Mouse (Mus musculus): Measurements from ENCODE around the gene Col5a1.

The Col5a1 gene

DNA sequence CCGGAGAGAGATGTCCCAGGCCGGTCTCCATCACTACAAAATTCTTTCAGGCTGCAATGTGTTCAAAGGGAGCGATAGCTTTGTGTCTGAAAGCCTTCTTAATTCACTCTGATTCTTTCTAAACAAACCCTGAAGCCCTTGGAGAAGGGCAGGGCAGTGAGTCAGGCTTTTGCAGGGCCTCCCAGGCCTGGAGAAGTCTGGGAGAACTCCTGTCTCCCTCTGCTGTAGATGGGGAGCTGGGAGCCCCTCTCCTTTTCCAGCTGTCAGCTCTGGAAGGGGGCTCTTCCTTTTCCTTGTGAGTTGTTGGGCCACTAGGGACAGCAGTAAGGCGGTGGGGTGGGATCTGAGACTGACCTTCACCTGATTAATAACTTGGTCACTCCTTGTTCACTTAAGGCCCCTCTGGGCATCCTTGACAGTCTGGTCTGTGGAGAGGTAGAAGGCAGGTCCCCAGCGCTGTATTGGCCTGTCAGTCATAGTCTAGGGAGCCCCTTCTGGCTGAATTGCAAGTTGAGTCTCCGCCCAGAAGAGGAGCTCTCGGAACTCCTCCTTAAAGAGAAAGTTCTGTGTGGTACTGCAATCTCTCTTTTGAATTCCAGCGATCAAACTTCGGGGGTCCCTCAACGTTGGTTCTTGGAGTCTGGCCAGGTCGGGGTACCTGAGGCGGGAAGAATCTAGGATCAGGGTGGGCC is 623 bp upstream of the Col5a1 start:
- DNase-seq (ENCODE audit: low spot score), result peak; percentile 53

DNA sequence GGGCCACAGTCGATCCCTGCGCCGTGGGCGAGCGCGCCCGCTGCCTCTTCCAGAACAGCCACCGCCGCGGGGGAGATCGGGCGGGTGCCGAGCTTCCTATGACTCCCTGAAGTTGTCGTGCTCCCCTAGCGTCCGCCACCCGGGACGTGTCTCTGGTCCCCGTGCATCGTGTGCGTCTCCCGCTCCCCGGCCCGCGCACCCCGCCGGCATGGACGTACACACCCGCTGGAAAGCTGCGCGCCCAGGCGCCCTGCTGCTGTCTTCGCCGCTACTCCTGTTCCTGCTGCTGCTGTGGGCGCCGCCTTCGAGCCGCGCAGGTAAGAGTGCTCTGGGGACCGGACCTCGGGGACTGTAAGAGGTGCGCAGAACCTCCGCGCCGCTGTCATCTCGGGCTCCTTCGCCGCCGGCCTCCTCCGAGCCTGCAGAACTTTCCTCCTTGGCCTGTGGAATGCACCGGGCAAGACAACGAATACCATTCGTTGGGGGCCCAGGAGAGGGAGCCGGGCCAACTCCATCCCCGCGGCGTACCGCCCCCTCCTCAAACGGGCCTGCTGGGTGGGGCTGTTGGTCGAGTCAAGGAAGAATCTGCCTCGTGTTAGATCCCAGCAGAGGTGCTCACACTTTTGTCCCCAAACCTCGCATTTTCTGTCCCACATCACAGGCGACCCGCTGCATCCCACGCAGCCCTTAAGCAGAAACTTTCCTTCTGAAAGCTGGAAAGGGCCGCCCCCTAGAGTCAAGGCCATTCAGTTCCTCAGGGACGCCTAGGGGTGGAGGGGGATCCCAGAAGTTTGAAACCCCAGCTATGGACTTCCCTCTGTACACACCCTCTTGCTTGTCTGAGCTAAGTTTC is 609 bp downstream of the Col5a1 start:
- peak; percentile 66 for DNase-seq (ENCODE audit: low spot score)

DNA sequence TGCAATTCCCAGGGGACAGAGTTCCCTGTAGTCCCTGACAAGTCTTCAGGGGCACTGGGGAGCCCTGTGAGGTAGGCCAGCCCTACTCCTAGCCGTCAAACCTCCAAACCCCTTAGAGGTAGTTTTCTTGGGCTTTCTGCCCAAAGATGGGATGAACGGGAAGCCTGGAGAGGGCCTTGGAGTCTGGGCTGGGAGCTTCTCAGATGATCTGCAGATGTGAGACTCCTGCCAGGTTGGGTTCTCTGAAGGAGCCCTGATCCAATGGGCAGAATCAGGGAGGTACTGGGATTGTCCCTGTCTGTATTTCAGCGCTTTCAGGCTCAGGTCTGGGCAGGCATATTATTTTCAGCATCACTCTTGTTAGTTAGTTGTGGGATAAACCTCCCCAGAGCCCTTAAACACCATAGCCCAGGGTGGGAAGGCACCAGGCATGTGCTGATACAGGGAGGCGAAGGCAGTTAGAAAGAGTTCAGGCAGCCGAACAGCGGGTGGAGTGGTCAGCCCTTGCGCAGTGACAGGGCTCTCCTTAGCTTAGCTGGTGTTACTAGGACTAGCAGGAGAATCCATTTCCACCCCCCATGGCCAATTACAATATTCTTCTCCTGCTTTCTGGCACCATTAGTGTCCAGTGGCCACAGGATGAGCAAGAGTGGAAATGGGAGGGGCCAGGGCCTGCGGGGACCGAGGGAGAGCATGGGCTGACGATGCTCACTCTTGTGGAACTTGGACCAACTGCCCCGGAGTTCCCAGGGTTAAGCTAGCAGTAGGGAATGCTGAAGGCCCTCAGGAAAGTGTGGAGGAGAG is 1.4 kb downstream of the Col5a1 start:
- DNase-seq (ENCODE audit: low spot score), result peak; percentile 54

DNA sequence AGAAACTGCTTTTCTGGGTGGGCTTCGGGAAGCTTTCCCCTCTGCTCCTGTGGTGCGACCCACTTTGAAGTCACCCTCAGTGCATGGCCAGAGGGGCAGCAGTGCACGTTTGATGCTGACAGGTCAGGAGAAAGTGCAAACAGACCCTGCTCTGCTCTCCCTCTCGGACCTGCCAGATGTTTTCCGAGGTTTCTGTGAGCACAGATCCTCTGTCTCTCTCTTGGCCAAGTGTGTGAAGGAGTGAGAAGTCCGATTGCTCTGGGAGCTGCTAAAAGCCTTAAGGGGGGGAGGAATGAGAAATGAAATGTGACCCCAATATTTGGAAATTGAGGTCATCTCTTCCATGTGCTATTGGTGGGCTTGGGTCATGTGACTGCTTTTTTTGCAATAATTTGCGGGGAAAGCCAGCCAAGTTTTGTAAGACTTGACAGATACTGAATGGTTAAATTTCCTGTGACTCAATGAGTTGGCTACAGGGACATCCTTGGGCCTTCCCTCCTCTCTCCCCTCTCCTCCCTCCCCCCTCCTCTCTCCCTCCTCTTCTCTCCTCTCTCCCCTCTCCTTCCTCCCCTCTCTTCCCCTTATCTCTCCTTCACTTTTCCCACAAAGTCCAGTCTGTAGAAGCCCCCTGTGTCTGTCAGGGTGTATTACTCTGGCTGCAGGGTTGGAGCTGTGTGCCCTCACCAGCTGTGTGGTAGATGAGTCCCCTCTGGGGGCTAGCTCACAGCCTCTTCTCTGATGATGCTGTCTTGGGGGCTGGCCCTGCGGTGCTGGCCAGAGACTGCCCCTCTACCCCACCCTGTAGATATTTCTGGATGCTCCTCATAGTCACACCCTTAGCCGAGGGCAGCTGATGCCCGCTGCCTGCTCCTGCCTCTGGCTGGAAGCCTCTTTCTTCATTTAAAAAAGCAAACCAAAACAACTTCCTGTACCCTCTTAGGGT is 2.6 kb downstream of the Col5a1 start:
- no peak for DNase-seq (ENCODE audit: low spot score)

DNA sequence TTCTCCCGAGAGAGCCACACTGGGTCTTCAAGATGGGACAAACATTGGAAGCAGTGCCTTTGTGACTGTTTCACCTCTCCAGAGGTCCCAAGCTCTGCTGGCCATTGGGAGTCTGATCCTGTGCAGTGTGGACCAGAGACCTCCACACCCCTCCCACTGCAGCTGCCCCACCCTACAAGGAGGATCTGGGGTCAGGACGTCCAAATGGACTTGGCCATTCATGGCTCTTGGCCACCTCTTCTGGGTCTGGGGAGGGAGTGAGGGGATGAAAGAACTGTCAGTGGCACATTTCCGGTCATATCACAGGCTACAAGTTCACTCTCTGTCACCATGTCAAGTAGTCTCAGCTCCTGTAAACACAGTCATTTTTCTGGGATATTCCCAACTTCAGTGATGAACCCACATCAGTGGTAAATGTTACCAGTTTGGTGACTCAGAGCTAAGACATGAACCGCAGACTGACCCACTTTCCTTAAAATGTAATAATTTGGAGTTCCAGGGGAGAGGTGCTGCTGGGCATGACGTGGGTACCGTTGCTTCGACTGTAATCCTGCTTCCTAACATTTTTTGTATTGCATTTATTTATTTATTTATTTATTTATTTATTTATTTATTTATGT is 5.8 kb downstream of the Col5a1 start:
- no peak for DNase-seq (ENCODE audit: low spot score)

DNA sequence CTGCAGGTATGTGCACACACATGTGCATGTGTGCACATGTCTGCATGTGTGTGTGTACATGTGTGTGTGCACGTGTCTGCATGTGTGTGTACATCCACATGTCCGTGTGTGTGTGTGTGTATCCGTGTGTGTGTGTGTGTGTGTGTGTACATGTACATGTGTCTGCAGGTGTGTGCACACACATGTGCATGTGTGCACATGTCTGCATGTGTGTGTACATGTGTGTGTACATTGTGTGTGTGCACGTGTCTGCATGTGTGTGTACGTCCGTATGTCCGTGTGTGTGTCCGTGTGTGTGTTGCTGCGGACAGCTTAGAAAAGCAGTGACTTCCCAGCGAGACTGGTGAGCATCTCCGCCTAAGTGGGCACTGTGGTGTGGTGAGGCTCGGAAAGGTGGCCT is 6.8 kb downstream of the Col5a1 start:
- DNase-seq (ENCODE audit: low spot score), result no peak

DNA sequence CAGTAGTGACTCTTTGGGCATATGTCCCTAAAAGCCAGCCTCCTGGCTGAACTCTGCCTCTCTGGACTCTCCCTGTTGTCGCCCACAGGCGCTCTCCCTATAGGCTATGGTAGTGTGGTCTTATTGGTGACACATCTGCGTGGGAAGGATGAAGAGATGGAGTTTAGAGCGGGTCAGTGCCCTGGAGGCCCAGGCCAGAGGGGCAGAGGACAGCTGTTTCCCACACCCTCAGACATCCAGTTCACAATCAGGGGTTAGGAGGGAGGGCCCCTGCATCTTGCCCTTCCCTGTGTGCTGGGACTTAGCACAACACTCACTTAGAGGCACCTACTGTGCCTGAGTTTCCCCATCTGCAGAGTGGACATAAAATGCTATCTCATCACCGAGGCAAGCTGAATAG is 8.8 kb downstream of the Col5a1 start:
- DNase-seq (ENCODE audit: low spot score), result no peak

DNA sequence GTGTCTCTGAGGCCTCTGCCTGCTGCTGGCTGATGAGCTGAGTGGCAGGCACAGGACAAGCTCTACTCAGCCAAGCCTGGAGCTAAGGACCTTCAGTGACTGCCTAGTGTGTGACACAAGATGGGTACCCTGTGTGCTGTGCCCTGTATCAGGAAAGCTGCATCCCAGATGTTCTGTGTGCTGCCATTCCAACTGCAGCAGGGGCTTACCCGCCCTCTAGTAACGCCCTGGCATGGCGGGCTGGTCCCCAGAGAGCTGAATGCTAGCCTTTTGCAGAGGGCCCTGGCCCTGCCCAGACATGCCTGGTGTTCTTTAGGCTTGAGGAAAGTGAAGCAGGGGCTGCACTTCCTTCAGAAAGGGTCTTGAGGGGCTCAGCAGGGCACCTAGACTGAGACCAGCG is 9.4 kb downstream of the Col5a1 start:
- DNase-seq (ENCODE audit: low spot score), result no peak

DNA sequence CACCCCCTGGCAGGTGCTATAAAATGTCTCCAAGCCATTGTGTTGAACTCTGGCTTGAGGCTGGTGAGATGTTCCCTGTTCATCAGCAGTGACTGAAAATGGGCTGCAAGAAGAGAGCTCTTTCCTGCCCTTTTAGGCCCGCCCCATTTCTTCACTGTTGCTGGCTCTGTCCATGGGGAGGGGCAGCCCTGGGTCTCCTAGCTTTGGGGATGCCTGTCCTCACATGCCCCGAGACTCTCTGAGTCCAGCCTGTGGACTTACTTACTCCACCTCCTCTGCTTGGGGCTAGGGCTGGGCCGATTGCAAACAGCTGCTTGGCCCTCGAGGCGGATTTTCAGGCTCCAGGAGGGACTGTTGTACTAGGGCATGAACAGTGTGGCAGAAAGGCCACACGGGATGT is 10.9 kb downstream of the Col5a1 start:
- peak; percentile 50 for DNase-seq (ENCODE audit: low spot score)

DNA sequence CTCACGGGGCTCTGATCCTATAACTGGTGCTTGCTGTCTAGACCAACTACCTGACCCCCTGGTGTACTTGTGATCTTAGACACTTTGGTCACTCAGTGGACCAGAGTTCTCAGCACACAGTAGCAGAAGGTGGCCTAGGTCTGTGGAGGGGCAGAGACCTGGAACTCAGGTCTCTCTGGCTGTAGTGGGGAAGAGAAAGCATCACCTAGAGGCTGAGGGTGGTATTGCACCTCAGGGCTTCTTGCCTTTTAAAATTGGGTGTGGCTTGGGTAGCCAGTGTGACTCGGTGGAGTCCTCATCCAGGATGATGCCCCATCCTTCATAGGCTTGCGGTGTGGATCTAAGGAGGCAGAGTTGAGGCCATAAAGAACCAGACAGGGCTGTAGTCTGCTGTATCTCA is 13.7 kb downstream of the Col5a1 start:
- peak; percentile 71 for DNase-seq (ENCODE audit: low spot score)

DNA sequence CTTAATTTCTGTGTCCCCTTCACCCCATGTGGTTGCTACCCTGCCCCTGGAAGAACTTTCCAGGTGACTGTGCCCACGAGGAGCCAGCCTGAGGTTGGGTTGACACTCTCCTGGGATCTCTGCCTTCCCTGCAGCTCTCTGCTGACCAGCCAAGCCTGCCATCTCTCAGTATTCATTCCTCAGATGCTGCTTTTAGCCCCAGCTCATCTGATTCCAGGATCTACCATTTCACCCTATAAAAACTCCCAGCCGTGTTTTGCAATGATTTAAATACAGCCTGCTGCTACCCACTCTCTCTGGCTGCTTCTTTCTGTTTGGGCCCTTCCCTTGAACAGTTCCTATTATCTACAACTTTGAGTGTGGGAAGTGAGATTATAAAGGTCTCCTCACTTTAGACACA is 14.9 kb downstream of the Col5a1 start:
- DNase-seq (ENCODE audit: low spot score), result no peak

DNA sequence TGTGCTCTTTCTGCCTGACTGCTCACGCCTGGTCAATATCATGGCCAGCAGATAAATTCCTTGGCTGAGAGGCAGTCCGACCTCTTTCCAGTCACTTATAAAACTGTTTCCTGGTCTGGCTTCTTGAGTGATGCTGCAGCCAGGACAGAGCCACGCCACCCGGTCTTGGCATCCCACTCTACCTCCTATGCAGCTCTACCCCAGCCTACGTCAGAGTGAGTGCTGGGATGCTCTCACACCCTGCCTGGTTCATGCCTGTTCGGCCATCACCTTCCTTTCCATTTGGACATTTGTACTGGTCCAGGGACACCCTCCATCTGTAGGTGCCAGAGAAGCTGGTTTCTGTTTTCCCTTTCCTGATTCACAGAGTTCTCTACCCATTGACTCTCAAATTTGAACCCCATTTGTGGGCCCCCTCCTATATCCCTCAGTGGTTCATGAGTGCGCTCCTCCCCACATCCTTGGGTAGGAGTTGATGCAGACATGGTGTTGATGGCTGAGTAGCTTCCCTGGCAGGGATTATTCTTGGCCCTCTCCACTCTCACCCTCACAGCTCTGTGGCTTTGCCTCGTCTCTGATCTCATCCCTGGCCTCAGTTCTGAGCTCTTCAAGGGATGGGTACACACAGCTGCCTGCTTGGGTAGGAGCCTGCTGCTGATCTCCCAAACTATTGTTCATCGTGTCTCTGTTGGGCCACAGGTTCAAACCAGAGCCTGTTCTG is 15.5 kb downstream of the Col5a1 start:
- DNase-seq (ENCODE audit: low spot score), result no peak

DNA sequence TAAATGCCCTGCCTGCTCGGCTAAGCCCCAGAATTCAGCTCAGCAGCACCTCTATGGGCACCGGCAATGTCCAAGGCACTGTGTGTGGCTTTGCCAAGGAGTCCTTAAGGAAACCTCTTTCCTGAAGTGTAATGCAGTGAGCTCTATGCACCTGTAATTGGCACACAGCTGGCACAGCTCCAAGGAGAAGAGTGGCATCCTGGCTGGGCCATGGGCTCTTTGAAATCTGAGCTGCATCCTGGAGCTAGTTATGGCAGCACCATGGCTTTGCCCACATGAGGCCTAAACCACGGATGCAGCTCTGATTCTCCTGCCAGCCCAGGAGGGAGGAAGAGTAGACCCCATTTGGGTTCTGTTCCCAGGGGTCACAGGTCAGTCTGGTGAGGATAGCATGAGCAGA is 16.1 kb downstream of the Col5a1 start:
- no peak for DNase-seq (ENCODE audit: low spot score)

DNA sequence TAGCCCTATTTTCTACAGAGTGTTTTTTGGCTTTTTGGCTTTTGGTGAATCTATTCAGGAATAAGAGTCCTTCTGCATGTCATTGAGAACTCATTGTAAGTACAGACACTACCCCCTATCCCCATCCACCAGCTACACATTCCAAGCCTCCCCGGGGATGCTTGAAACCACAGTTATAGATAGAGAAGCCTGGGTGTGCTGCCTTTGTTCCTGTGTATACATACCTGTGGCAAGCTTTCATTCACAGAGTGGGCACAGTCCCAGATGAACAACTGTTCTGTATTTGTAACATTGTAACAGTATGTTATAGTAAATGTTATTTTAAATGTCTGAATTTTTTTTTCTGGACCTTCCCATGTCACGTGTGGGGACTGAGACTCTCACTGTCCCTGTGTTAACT is 19.2 kb downstream of the Col5a1 start:
- no peak for DNase-seq (ENCODE audit: low spot score)

DNA sequence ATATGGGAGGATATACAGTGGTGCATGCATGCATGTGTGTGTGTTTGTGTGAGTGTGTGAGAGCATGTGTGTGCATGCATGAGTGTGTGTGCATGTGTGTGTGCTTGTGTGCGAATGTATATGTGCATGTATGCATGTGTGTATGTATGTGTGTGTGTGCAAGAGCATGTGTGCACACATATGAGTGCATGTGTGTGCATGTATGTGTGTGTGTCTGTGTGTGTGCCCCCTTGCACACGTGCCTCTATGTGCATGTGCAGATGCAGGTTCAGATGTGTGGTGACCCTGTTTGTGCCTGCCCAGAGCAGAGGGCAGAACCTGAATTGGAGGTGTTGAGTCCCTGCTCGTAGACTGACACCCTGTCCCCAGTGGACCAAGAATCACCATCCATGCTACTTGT is 24.3 kb downstream of the Col5a1 start:
- DNase-seq (ENCODE audit: low spot score), result no peak

DNA sequence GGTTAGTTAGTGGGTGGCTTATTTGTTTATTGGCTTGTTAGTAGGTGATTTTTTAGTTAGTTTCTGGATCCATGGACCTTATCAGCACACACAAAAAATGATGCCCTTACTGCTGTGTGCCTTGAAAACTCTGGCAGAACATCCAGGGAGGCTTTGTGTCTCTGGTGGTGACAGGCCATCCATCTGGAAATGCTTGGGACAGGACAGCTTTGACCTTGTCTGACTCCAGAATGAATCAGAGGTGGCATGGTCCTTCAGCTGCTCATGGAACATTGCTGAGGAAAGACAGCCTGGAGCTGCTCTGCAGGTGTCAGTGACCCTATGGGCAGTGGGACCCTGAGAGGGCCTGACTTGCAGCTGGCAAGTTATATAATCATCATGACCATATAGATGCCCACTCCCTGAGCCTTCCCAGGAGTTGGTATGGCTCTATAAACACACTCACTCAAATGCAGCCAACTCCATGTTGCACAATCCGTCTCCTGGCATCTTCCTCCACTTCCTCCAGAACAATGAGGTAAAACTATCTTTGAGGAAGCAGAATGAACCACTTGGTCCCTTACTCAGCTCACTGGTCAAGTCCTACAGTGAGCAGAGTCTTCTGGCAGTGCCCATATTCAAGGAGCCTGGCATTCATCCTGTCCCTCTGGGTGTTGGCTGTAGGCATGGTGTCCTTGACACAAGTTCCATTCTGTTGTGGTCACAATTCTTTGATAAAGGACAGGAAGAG is 26.5 kb downstream of the Col5a1 start:
- no peak for DNase-seq (ENCODE audit: low spot score)

DNA sequence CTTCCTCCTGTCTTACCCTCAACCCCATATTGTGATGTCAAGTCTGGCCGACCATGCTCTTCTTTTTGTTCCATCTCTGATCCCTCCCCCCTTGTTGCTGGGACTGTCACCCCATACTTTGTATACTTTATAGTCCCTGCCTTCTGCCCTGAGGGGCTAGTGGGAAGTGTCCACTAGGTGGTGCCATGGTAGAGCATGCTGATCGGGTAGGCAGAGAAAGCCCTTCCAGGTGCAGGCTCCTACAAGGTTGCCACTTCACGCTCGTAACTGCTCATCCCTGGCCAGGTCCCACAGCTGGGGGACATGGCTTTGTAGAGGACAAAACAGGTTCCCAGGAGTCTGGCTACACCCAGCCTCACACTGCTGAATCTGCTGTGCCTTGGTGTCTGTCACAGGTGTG is 29.5 kb downstream of the Col5a1 start:
- DNase-seq (ENCODE audit: low spot score), result peak; percentile 58

DNA sequence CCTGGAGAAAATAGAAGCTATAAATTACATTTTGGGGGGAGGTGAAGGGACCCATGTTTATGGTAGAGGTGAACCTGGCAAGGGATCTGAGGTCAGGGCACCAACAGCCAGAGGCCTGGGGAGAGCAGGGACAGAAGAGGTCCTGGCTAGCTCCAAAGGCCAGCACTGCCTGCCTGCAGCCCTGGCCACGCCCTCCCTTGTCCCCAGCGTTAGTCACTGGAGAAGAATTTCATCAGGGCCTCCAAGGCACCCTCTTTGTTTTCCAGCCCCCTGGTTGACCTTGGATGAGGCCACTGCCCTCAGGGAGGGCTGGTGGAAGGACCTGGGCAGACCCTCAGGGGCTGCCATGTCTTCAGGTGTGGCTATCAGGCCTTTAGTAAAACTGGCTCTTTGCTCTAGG is 30.1 kb downstream of the Col5a1 start:
- DNase-seq (ENCODE audit: low spot score), result no peak

DNA sequence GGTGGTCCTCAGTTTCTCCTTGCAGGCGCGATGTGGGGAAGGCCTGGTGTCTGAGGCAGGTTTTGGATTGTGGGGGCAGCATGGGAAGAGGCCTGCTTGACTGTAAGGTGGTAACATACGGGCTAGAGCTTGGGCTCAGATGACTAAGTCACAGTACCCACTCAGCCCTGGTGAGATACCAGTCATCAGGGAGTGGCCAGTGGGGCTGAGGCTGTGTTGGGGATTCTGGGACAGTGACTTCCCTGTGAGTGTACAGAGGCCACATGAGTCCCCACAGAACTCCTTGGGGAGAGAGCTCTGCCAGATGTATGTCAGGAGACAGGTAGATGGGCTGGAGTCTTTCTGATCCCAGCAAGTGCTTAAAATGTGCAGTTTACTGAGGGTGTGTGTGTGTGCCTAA is 31.0 kb downstream of the Col5a1 start:
- DNase-seq (ENCODE audit: low spot score), result no peak

DNA sequence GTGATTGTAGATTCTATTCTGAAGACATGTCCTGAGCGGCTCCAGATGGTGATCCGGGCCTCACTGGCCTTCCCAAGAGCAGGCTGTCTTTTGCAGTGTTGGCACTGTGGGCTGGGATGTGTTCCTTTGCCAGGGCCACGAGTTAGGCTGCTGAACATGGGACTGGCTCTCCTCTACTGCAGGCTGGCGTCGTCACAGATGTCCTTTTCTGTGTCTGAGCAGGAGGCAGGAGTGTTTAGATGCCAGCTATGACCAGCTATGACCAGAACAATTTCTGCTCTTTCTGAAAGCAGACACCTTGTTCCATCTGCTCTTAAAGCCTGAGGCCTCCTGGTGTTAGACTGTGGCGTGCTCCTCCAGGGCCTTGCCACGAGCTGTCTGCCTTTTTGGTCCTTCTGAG is 31.9 kb downstream of the Col5a1 start:
- no peak for DNase-seq (ENCODE audit: low spot score)

Data from testis, postnatal 10 days (tissue).